Mouse (Mus musculus) activated CD4-positive, CD25-positive, alpha-beta regulatory T cell, adult 9 weeks (primary cell): Measurements from ENCODE around the gene Med13l. TPM values are rescaled to one million over a fixed set of nuclear protein-coding genes. Genes with fewer than 3 reads are reported as not detected.

ENCODE experiments used
- polyA plus RNA-seq: library from polyadenylated mRNA; unstranded; fragments of 100-300 nt; shearing (Covaris generic); gene quantifications from one replicate; pipeline ENCODE4 v1.2.1, GENCODE M21; 2017

The Med13l gene
- polyA plus RNA-seq, result 10.9 TPM

GRCm38 (mm10) chr5:118560385-118561085, at the start of gene Med13l:
Gene Med13l (plus strand): TSS chr5:118560679.

